Mouse (Mus musculus): ENCODE results near the gene Krt81.

GRCm38 (mm10) chr15:101412188-101412587 lies 51.4 kb downstream of the Krt81 start:
- no peak for TF ChIP-seq GATA1 (IDR thresholded peaks at IDR 0.05; ENCODE audit: low read length)
- no peak for TF ChIP-seq TAL1 (IDR thresholded peaks at IDR 0.05; ENCODE audit: low read length)
